30 mouse cellular contexts compared by ENCODE assay signal in the genomic region with DNA sequence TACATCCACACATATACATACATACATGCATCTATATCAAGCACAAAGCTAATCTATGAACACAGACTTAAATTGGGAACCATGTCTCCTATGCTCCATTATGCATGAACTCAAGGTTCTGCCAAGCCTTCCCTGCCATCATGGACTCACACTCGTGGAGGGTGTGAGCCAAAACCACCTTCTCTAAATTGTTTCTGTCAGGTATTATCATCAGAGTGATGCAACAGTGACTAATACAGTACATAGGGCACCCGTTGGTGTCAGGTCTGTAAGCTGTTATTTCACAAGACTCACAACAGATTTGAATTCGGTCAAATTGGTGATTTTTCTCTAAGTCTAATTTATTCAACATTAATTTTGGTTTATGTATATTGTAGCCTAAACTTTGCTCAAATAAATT.
DNase-seq lines count a peak whose midpoint lies in the region; ATAC-seq and TF ChIP-seq lines count a peak whose summit lies in the region.
"Had no signal": no experiment of that assay in that cellular context is flagged by ENCODE, and none has a peak within 500 bp of the region (broad histone marks: within the 10 kb centered on the region; RNA-seq: fewer than 3 reads in every experiment).

No protein-coding gene starts in this region.

- no peak for TF ChIP-seq CTCF in liver, postnatal 0 days (IDR thresholded peaks at IDR 0.05; ENCODE audit: low read depth)

- no peak overlapping the region for H3K4me3 ChIP-seq in liver, postnatal 0 days (ENCODE audit: low read depth, low read length)
- no peak overlapping the region for H3K4me3 ChIP-seq in liver, embryonic 11.5 days (ENCODE audit: low read depth, low read length)
- H3K4me3 ChIP-seq: embryonic facial prominence, embryonic 10.5 days; embryonic facial prominence, embryonic 13.5 days; erythroblast, embryonic 14.5 days; forebrain, embryonic 10.5 days; forebrain, embryonic 13.5 days; heart, embryonic 12.5 days; heart, embryonic 15.5 days had no signal

- WGBS in liver, postnatal 0 days (ENCODE audit: insufficient replicate concordance) = 47% methylated on average over 3 of the region's 3 CpGs
- 78% methylated on average over 3 of the region's 3 CpGs for WGBS in liver, embryonic 11.5 days

- TF ChIP-seq EP300 in liver, postnatal 0 days (IDR thresholded peaks at IDR 0.05; ENCODE audit: low read depth) = peak; percentile 36; the same call in 1 of the 2 replicates

- H3K4me2 ChIP-seq in liver, postnatal 0 days (ENCODE audit: low read depth, low read length) = no peak overlapping the region
- H3K4me2 ChIP-seq in liver, embryonic 11.5 days = no peak overlapping the region
- H3K4me2 ChIP-seq: embryonic facial prominence, embryonic 13.5 days; forebrain, embryonic 13.5 days; heart, embryonic 12.5 days; heart, embryonic 15.5 days; hindbrain, embryonic 14.5 days had no signal

- intact Hi-C loops in heart, postnatal 36 days (cut with DNase I) = no loop called here

- peaks cover 6% of the 10 kb centered on the region; the same call in 1 of the 2 replicates for H3K36me3 ChIP-seq in liver, postnatal 0 days (replicated peaks; ENCODE audit: insufficient read depth, low read length)
- no peaks in the 10 kb centered on the region for H3K36me3 ChIP-seq in liver, embryonic 11.5 days (ENCODE audit: control insufficient read depth, insufficient read depth, low read length)

- peak; percentile 85 for ATAC-seq in liver, postnatal 0 days
- ATAC-seq in liver, embryonic 11.5 days (replicated peaks; ENCODE audit: low FRiP score) = no peak
- peak; percentile 52 for ATAC-seq in megakaryocyte progenitor cell, adult 5-6 weeks (replicated peaks; ENCODE audit: poor library complexity)
- ATAC-seq: forebrain, embryonic 13.5 days; forebrain, embryonic 16.5 days; hindbrain, postnatal 0 days; inflammation-experienced regulatory T-cells, adult 6 months; Patski had no signal

- no peak for DNase-seq in liver, postnatal 0 days
- DNase-seq in liver, embryonic 11.5 days (ENCODE audit: low spot score) = no peak
- DNase-seq in fat pad, adult 2 months (ENCODE audit: extremely low read depth, low read depth, low spot score) = peak; percentile 78
- DNase-seq in heart, postnatal 36 days = no peak
- no peak for DNase-seq in kidney, postnatal 10 days
- DNase-seq: adrenal gland, postnatal 10 days; adrenal gland, postnatal 36 days; cerebellum, adult 11 months; cerebellum, adult 2 months; cerebellum, postnatal 10 days; cerebellum, postnatal 36 days; embryo, embryonic 11 days; gastrocnemius, postnatal 10 days; gastrocnemius, postnatal 36 days; heart, adult 18-20 months; heart, postnatal 10 days; heart, postnatal 4 days had no signal

- no peaks in the 10 kb centered on the region for H3K27me3 ChIP-seq in liver, postnatal 0 days (ENCODE audit: insufficient read depth, low read length)
- H3K27me3 ChIP-seq in liver, embryonic 11.5 days (replicated peaks; ENCODE audit: control insufficient read depth, insufficient read depth, low read length) = no peaks in the 10 kb centered on the region
- H3K27me3 ChIP-seq: embryonic facial prominence, embryonic 13.5 days; forebrain, embryonic 13.5 days; heart, embryonic 12.5 days; heart, embryonic 15.5 days; Patski had no signal

- no peak overlapping the region for H3K27ac ChIP-seq in liver, postnatal 0 days (ENCODE audit: low read depth)
- no peak overlapping the region for H3K27ac ChIP-seq in liver, embryonic 11.5 days (ENCODE audit: low read depth, low read length)
- H3K27ac ChIP-seq: embryonic facial prominence, embryonic 10.5 days; embryonic facial prominence, embryonic 13.5 days; forebrain, embryonic 10.5 days; forebrain, embryonic 13.5 days; heart, embryonic 15.5 days; hindbrain, embryonic 14.5 days; hindbrain, postnatal 0 days had no signal

- peaks cover 5% of the 10 kb centered on the region; the same call in 1 of the 2 replicates for H3K4me1 ChIP-seq in liver, postnatal 0 days (ENCODE audit: insufficient read depth)
- no peaks in the 10 kb centered on the region for H3K4me1 ChIP-seq in liver, embryonic 11.5 days (replicated peaks; ENCODE audit: control insufficient read depth, insufficient read depth, low read length)
- H3K4me1 ChIP-seq: embryonic facial prominence, embryonic 10.5 days; embryonic facial prominence, embryonic 13.5 days; forebrain, embryonic 10.5 days; heart, embryonic 12.5 days had no signal

- H3K9me3 ChIP-seq in liver, postnatal 0 days (ENCODE audit: low read length) = no peaks in the 10 kb centered on the region
- no peaks in the 10 kb centered on the region for H3K9me3 ChIP-seq in liver, embryonic 11.5 days (ENCODE audit: control insufficient read depth, low read length)
- H3K9me3 ChIP-seq: embryonic facial prominence, embryonic 10.5 days; embryonic facial prominence, embryonic 13.5 days; forebrain, embryonic 10.5 days; forebrain, embryonic 13.5 days; heart, embryonic 12.5 days; heart, embryonic 15.5 days had no signal

- no peak overlapping the region for H3K9ac ChIP-seq in liver, postnatal 0 days (replicated peaks)
- H3K9ac ChIP-seq in liver, embryonic 11.5 days (ENCODE audit: low read depth, low read length) = no peak overlapping the region
- H3K9ac ChIP-seq: embryonic facial prominence, embryonic 13.5 days; forebrain, embryonic 13.5 days; heart, embryonic 12.5 days; heart, embryonic 15.5 days; hindbrain, embryonic 14.5 days had no signal
